Mouse (Mus musculus) kidney, adult 2 months (tissue): Measurements from ENCODE around the gene Plekhb2.

Experiments
- CTCF ChIP-seq: fragments of 200-500 bp; conservative IDR thresholded peaks from 2 replicates; pipeline ENCODE4 v1.5.1; 2011; ENCODE audit warnings: low read depth, mild to moderate bottlenecking, control low read depth, low read length, moderate library complexity, mixed read lengths; ENCODE audit not compliant: insufficient read depth, insufficient read length
- POLR2A ChIP-seq: fragments of 200-500 bp; IDR thresholded peaks from one replicate; pipeline ENCODE4 v1.6.1; 2011; ENCODE audit warnings: low read depth, low read length, control low read depth

GRCm38 (mm10) chr1:34852116-34852878 lies 2.5 kb downstream of the Plekhb2 start:
- TF ChIP-seq POLR2A (no peak), CTCF (no peak)
